Mouse (Mus musculus) lung, postnatal 36 days (tissue): ENCODE measurements around the gene Olfr891.
"Not testable (repeated sequence)": the region's sequence is repeated elsewhere in the genome, so short reads cannot be mapped to it uniquely, and the experiment has no call there.

Experiments
- DNase-seq: peaks from one replicate; pipeline ENCODE4 v3.0.0; 2022; ENCODE audit warnings: mixed read lengths

Gene Olfr891

GRCm38 (mm10) chr9:38180721-38181120 lies at the start of gene Olfr891:
Olfr891 (minus strand) TSS chr9:38180821.
- no peak for DNase-seq

- DNase-seq, result no peak
Observed at GRCm38 (mm10) chr9:38217755-38218154, 37.1 kb upstream of the Olfr891 start, which contains the start of gene Olfr894. Olfr894 (plus strand) TSS chr9:38218055.

GRCm38 (mm10) chr9:38208065-38208464 lies 27.4 kb upstream of the Olfr891 start, which contains the start of gene Olfr893:
Olfr893 (plus strand) TSS chr9:38208365.
- no peak for DNase-seq

GRCm38 (mm10) chr9:38168341-38168740 lies 12.3 kb downstream of the Olfr891 start:
- DNase-seq, result not testable (repeated sequence)

GRCm38 (mm10) chr9:38142217-38142616 lies 38.4 kb downstream of the Olfr891 start, which contains the start of gene Olfr890:
Olfr890 (plus strand) TSS chr9:38142517.
- DNase-seq, result no peak
